Mouse (Mus musculus) liver, embryonic 13.5 days (tissue): ENCODE results near the gene Erc2. TPM values are rescaled to one million over a fixed set of nuclear protein-coding genes. Genes with fewer than 3 reads are reported as not detected.
"Not testable (repeated sequence)": the region's sequence is repeated elsewhere in the genome, so short reads cannot be mapped to it uniquely, and the experiment has no call there.

Experiments
- ATAC-seq: fragments of 200-750 bp; cut with Nextera tagmentation; 2 replicates; pipeline ENCODE4 v1.8.0; 2017; ENCODE audit warnings: low read depth, mild to moderate bottlenecking, moderate number of reproducible peaks, moderate library complexity
- DNase-seq: peaks from one replicate; pipeline ENCODE4 v3.0.0; 2022
- H3K27ac ChIP-seq: fragments of 300-500 bp; sonication (generic); 2 replicates; pipeline ENCODE4 v1.5.1; 2015; ENCODE audit warnings: moderate library complexity, mild to moderate bottlenecking, inconsistent platforms
- H3K27me3 ChIP-seq: fragments of 300-500 bp; sonication (generic); 2 replicates; pipeline ENCODE4 v1.6.1; 2015; ENCODE audit warnings: mild to moderate bottlenecking, inconsistent platforms
- H3K36me3 ChIP-seq: fragments of 300-500 bp; sonication (generic); 2 replicates; pipeline ENCODE4 v1.6.1; 2015; ENCODE audit warnings: mild to moderate bottlenecking, inconsistent platforms
- H3K4me1 ChIP-seq: fragments of 300-500 bp; sonication (generic); replicated peaks from 2 replicates; pipeline ENCODE4 v1.6.1; 2015; ENCODE audit warnings: inconsistent platforms
- H3K4me2 ChIP-seq: fragments of 300-500 bp; sonication (generic); 2 replicates; pipeline ENCODE4 v1.6.1; 2015; ENCODE audit warnings: inconsistent platforms, mild to moderate bottlenecking, moderate library complexity
- H3K4me3 ChIP-seq: fragments of 300-500 bp; sonication (generic); replicated peaks from 2 replicates; pipeline ENCODE4 v1.5.1; 2015; ENCODE audit warnings: mild to moderate bottlenecking, inconsistent platforms
- H3K9ac ChIP-seq: fragments of 300-500 bp; sonication (generic); 2 replicates; pipeline ENCODE4 v1.6.1; 2015; ENCODE audit warnings: mild to moderate bottlenecking, inconsistent platforms
- H3K9me3 ChIP-seq: fragments of 300-500 bp; sonication (generic); replicated peaks from 2 replicates; pipeline ENCODE4 v1.6.1; 2016; ENCODE audit warnings: inconsistent platforms
- WGBS: fragments of 180-500 bp; shearing (Covaris S2); methylation state at CpG from one replicate; pipeline ENCODE4 v1.1.7; 2015; ENCODE audit not compliant: insufficient replicate concordance; 5-methylcytosine and 5-hydroxymethylcytosine counted together
- polyA plus RNA-seq: library from polyadenylated mRNA; unstranded; fragments of >200 nt; fragmentation: Nextera tagmentation; extraction: Ambion mirVana; gene quantifications from 2 replicates; pipeline ENCODE4 v1.2.1, GENCODE M21; 2015

The Erc2 gene
- 0.82 and 0.89 TPM in 2 replicates for polyA plus RNA-seq

DNA sequence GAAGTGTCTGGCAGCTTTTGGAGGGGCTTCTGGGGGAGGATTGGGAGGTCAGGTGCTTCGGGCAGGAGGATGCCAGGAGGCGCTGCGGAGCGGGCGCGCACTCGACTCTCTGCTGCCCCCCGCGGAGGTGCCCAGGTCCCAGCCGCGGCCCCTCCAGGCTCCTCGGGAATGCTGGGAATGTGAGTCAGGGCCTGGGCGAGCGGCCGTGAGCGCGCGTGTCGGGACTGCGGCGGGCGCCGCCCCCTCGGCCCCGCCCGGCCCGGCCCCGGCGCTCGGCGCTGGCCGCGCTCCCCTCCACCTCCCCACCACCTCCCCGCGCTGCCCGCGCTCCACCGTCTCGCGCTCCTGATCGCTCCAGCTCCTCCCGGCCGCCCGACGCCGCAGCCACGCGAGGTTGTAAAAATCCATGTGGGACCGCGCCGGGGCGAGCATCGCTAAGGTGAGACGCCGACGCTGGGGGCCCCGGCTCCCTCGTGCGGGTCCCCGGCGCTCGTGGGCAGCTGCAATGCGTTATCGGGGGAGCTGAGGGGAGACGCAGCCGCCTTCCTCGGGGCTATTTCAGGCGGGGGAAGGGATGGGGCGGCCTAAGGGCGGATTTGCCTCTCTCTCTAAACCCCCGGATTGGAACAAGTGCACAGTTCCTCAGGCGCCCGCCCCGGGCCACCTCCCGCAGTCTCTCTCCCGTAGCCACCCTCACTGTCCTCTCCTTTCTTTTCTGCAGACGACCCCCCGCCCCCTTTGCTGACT, at the start of gene Erc2:
TSS of gene Erc2 (plus strand) at position 253 of the 747 bp plus-strand sequence.
- Histone ChIP-seq H3K9ac (0 out of 2 replicates have a peak within 1 kb of the TSS, but pooled peaks have one; percentile 17), H3K4me1 (no peaks in the 10 kb centered on the region; the same call in 1 of the 2 replicates), H3K4me2 (peak within 1 kb of the TSS; percentile 64), H3K4me3 (peak within 1 kb of the TSS; percentile 58), H3K27me3 (peaks cover 40% of the 10 kb centered on the region), H3K9me3 (no peaks in the 10 kb centered on the region), H3K27ac (no peak within 1 kb of the TSS), H3K36me3 (no peaks in the 10 kb centered on the region)
- DNase-seq = peak; percentile 2
- WGBS = under 1% methylated on average over 66 of the region's 78 CpGs
- ATAC-seq = 0 out of 2 replicates have a peak, but pooled peaks have one; percentile 58

DNA sequence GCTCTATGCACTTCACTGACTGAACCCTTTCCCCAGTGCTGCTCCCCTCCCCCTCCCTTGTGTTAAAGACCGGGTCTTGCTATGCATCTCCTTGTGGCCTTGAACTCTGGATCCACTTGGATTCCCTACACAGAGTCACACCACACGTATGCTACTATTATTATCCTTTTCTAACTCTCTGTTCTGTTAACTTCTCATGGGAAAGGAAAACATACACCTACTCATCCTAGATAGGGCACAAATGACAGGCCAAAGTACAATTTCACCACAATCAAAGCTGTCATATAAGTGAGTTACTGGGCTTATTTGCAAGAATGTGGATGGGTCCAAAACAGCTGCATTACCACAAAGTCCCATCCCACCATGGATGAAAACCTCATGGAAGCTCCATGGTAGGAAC, 43.8 kb upstream of the Erc2 start:
- Histone ChIP-seq H3K27me3 (no peaks in the 10 kb centered on the region), H3K4me2 (no peak overlapping the region), H3K9me3 (no peaks in the 10 kb centered on the region), H3K27ac (no peak overlapping the region), H3K4me3 (no peak overlapping the region), H3K4me1 (no peaks in the 10 kb centered on the region), H3K9ac (no peak overlapping the region), H3K36me3 (no peaks in the 10 kb centered on the region)
- WGBS = 56% methylated on average over 2 of the region's 2 CpGs
- ATAC-seq (no peak), DNase-seq (no peak)

DNA sequence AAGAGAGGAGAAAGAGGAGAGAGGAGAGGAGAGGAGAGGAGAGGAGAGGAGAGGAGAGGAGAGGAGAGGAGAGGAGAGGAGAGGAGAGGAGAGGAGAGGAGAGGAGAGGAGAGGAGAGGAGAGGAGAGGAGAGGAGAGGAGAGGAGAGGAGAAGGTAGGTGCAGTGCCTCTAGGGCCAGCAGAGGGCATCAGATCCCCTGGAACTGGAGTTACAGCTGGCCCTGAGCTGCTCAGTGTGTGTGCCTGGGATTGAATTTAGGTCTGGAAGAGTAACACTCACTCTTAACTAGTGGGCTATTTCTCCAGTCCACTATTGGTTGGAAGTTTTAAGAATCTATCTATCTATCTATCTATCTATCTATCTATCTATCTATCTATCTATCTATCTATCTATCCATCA, 32.6 kb upstream of the Erc2 start:
- not testable (repeated sequence) for H3K4me3 ChIP-seq, DNase-seq, H3K4me1 ChIP-seq, H3K4me2 ChIP-seq, H3K36me3 ChIP-seq, H3K27me3 ChIP-seq, H3K9me3 ChIP-seq, ATAC-seq, H3K27ac ChIP-seq, H3K9ac ChIP-seq

DNA sequence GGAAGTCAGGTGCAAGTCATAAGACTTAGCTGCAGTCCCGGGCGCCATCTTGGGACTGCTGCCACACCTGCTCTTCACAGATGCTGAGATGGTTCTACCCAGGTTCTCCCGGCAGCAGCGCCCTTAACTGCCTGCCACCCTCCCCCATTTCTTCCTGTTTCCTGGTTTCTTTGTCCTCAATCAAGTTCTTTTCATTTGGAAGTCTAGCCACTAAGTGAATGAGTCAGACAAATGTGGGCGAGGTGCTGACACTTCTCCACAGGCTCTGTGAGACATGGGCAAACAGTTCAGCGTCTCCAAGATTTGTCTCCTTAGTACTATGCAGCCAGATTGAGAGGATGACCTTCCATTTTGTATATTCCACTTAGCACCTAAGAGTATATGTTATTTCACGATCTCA, 30.1 kb upstream of the Erc2 start:
- ATAC-seq (no peak), DNase-seq (no peak)
- H3K4me1 ChIP-seq = no peaks in the 10 kb centered on the region
- no peaks in the 10 kb centered on the region for H3K27me3 ChIP-seq
- no peak overlapping the region for H3K27ac ChIP-seq
- no peak overlapping the region for H3K4me3 ChIP-seq
- H3K9ac ChIP-seq = no peak overlapping the region
- no peaks in the 10 kb centered on the region for H3K36me3 ChIP-seq
- no peaks in the 10 kb centered on the region for H3K9me3 ChIP-seq
- H3K4me2 ChIP-seq = no peak overlapping the region
- 54% methylated on average over 7 of the region's 7 CpGs for WGBS

DNA sequence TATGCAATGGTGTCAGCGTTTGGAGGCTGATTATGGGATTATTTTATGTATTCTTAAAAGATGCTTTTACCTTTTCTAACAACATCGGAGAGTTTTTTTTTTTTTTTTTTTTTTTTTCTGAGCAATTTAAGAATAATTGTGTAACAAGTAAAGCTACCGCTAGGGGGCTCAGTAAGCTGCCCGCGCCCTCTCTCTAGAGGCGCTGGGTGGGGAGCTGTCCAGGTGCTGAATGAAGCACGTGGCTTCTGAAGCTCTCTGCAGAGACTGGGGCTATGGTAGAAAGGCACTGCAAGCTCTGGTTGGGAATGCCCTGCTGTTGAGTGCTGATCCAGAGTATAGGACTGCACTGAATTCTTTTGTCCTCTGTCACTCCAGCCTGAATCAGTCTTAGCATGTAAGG, 26.0 kb upstream of the Erc2 start:
- Histone ChIP-seq H3K4me1 (no peaks in the 10 kb centered on the region), H3K27me3 (no peaks in the 10 kb centered on the region), H3K9me3 (no peaks in the 10 kb centered on the region), H3K36me3 (no peaks in the 10 kb centered on the region), H3K27ac (no peak overlapping the region), H3K9ac (no peak overlapping the region), H3K4me3 (no peak overlapping the region), H3K4me2 (no peak overlapping the region)
- DNase-seq (peak; percentile 42), ATAC-seq (0 out of 2 replicates have a peak, but pooled peaks have one; percentile 57)
- 5% methylated on average over 7 of the region's 7 CpGs for WGBS

DNA sequence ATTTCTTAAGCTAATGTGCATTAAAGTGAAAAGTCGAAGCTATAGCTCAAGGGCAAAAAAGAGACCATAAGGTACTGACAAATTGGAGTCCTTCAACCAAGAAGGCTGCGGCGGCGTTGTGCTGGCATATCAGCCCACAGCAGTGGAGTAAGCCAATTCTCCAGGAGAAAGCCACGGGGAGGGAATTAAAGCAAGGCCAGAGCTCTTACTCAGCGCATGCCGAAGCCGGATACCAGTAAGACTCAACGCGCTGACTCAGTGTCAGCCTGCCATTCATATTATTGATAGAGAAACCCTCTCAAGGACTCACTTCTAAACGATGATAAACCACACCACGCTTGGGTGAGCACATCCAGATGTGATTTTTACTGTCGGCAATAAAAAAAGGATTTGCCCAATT, 20.1 kb upstream of the Erc2 start:
- no peak for DNase-seq
- 66% methylated on average over 13 of the region's 13 CpGs for WGBS

DNA sequence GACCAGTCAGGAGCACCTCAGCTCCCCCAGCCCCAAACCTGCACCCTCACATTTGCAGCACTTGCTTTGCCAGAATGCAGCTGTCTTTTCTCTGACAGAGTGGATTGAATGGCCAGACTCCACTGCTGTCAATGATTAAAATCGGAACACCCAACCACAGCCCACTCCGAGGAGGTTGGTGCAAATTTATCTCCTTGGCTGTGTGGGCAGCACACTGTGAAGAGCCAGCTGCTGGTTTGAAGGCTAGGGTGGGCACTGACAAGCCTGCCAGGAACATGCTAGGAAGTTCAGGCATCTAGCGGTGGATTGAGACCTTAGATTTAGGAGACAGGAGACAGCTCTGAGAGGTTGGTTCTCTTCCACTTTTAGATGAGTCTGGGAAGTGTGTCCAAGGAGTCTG, 14.8 kb upstream of the Erc2 start:
- Histone ChIP-seq H3K9ac (no peak overlapping the region), H3K4me3 (no peak overlapping the region), H3K27me3 (no peaks in the 10 kb centered on the region), H3K27ac (no peak overlapping the region), H3K4me2 (no peak overlapping the region), H3K9me3 (no peaks in the 10 kb centered on the region), H3K4me1 (no peaks in the 10 kb centered on the region), H3K36me3 (no peaks in the 10 kb centered on the region)
- 58% methylated on average over 3 of the region's 3 CpGs for WGBS
- ATAC-seq (no peak), DNase-seq (no peak)

More for the DNA sequence above, 20.1 kb upstream of the Erc2 start:
- Histone ChIP-seq H3K4me1 (no peaks in the 10 kb centered on the region), H3K4me2 (no peak overlapping the region), H3K27ac (no peak overlapping the region), H3K27me3 (no peaks in the 10 kb centered on the region), H3K9ac (no peak overlapping the region), H3K9me3 (no peaks in the 10 kb centered on the region), H3K4me3 (no peak overlapping the region), H3K36me3 (no peaks in the 10 kb centered on the region)
- no peak for ATAC-seq

DNA sequence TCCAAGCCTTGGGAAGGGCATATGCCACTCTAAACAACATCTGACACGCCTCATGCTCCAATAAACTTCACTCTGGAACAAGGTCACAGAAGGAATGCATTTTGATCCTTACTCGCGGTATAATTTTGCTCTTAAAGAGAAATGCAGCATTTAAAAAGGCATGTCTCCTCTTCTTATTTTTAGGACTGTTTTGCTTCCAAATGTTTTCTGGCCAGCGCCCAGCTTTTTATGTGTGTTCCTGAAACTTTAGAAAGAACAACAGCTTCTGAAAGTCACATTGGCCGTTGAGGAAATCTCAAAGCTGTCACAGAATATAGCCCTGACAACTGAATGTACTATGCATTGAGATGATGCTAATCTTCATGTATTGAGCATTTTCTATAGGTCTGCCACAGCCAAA, 8.5 kb upstream of the Erc2 start:
- no peak for ATAC-seq
- H3K9ac ChIP-seq = no peak overlapping the region
- no peak overlapping the region for H3K27ac ChIP-seq
- 65% methylated on average over 5 of the region's 5 CpGs for WGBS
- H3K4me1 ChIP-seq = no peaks in the 10 kb centered on the region
- no peak overlapping the region for H3K4me2 ChIP-seq
- no peak overlapping the region for H3K4me3 ChIP-seq
- DNase-seq = no peak
- no peaks in the 10 kb centered on the region for H3K27me3 ChIP-seq
- no peaks in the 10 kb centered on the region for H3K36me3 ChIP-seq
- H3K9me3 ChIP-seq = no peaks in the 10 kb centered on the region

DNA sequence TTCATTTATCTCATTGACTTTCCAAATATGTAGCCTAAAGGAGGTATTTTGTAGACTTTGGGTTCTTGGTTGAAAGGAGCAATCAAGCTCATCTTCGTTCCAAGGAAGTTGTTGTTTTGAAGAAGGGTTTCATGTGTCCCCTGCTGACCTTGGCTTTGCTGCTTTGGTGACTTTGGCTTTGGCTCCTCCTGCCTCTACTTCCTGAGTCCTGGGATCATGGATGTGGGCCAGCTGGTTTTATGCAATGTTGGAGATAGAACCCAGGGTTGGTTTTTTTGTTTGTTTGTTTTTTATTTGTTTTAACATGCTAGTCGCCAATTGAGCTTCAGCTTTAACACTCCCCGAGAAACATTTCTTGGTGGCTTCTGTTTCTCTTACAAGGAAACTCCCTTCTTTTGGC, 4.9 kb upstream of the Erc2 start:
- no peaks in the 10 kb centered on the region for H3K9me3 ChIP-seq
- H3K4me1 ChIP-seq = no peaks in the 10 kb centered on the region
- WGBS = 53% methylated on average over 3 of the region's 3 CpGs
- H3K9ac ChIP-seq = no peak overlapping the region
- ATAC-seq = no peak
- no peak overlapping the region for H3K4me3 ChIP-seq
- no peaks in the 10 kb centered on the region for H3K36me3 ChIP-seq
- H3K27me3 ChIP-seq = peaks cover 17% of the 10 kb centered on the region
- H3K27ac ChIP-seq = no peak overlapping the region
- H3K4me2 ChIP-seq = no peak overlapping the region
- DNase-seq = no peak

DNA sequence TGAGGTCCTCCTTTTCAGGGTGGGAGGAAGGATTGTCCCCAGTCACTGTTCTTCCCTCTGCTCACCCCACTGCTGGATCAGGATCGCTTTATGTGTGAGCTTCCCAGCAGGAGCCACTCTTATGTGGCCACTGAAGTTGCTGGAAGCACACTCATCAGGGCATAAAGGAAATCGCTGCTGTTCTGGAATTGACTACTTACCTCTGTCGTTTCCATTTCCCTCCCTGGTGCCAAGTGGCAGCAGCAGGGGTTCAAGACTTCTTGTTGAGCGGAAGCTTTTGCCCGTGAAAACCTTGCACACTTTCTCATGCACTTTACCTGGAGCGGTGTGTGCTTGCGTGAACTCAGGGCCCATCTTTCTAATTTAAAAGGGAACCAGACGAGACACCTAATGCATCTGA, 652 bp upstream of the Erc2 start:
- no peaks in the 10 kb centered on the region; the same call in 1 of the 2 replicates for H3K4me1 ChIP-seq
- peaks cover 40% of the 10 kb centered on the region for H3K27me3 ChIP-seq
- no peak overlapping the region for H3K4me2 ChIP-seq
- no peaks in the 10 kb centered on the region for H3K36me3 ChIP-seq
- H3K9me3 ChIP-seq = no peaks in the 10 kb centered on the region
- ATAC-seq = no peak
- no peak overlapping the region for H3K9ac ChIP-seq
- 38% methylated on average over 8 of the region's 8 CpGs for WGBS
- DNase-seq = no peak
- no peak overlapping the region for H3K4me3 ChIP-seq
- no peak overlapping the region for H3K27ac ChIP-seq

DNA sequence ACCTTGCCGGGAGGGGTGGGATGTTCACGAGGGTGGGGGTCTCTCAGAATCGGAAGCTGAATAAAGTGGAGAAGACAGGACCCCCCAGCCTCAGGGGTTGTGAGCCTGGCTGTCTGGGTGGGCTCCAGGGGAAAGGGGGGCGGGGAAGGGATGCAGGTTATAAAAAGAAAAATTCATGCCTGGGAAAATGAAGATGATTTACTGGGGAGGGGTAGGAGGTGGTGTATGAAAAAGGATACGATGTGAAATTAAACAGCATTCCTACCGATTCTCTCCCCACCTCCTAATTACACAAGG, 643 bp downstream of the Erc2 start:
- no peak for DNase-seq
- Histone ChIP-seq H3K27me3 (peaks cover 40% of the 10 kb centered on the region), H3K4me3 (peak overlapping the region; percentile 58), H3K9ac (0 out of 2 replicates have a peak overlapping the region, but pooled peaks have one; percentile 17), H3K36me3 (no peaks in the 10 kb centered on the region), H3K9me3 (no peaks in the 10 kb centered on the region), H3K27ac (no peak overlapping the region), H3K4me2 (peak overlapping the region; percentile 64), H3K4me1 (no peaks in the 10 kb centered on the region; the same call in 1 of the 2 replicates)
- no peak for ATAC-seq
- 2% methylated on average over 6 of the region's 6 CpGs for WGBS

DNA sequence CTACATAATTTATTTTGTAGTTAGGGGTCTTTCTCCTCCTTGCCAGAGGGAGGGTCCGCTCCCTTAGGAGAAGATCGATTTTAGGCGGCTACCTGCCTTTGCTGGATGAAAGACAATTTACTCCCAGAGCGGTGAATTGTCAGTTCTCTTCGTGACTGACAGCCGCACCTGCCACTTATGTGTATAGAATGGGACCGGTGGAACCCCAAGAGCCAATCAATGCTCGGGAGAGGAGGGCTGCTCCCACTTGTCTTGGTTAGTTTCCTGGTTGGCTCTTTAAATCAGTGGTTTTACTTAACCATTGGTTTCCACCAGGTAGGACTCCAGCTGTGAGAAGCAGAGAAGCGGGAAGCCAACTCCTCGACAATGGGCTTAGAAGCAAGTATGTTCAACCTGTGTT, 1.1 kb downstream of the Erc2 start:
- Histone ChIP-seq H3K27me3 (peaks cover 40% of the 10 kb centered on the region), H3K9ac (no peak overlapping the region), H3K4me1 (no peaks in the 10 kb centered on the region; the same call in 1 of the 2 replicates), H3K4me3 (0 out of 2 replicates have a peak overlapping the region, but pooled peaks have one; percentile 8), H3K9me3 (no peaks in the 10 kb centered on the region), H3K4me2 (peak overlapping the region; percentile 64; the same call in 1 of the 2 replicates), H3K27ac (no peak overlapping the region), H3K36me3 (no peaks in the 10 kb centered on the region)
- no peak for DNase-seq
- ATAC-seq = no peak
- 9% methylated on average over 10 of the region's 10 CpGs for WGBS
